Mouse (Mus musculus): Measurements from ENCODE around the gene Pola1.
"Not testable (repeated sequence)": the region's sequence is repeated elsewhere in the genome, so short reads cannot be mapped to it uniquely, and the experiment has no call there.

The Pola1 gene

DNA sequence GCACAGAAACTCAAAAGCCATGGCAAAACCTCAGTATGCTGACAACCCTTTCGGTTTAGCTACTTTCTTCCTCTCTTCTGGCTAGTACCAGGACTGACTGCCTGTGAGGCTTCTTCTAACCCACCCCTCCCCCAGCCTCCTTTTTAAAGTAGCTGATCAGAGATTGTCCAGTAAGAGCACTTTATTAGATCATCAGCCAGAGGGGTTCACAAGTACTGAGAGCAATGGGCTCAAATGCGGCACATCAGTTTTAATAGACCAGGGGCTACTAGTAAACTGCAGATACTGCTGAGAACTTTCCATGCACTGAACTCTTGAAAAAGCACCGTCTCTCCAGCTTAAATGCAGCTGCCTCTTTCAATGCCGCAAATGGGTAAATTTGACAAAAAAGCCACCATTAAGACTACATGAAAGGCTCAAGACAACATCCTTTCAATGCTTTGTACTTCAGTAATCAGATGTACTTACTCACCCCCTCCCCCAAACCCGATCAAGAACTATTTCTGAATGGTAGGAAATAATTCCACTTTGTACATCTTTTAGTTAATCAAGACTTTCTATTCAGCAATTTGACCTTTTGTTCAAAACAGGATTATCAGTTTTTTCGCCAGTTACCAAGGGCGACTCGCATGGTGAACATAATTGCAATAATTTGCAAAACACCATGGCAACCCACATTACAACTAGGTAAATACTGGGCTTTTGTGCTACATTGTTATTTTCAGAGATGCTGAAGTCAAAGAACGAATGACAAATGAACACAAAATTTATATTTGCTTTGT lies 202.8 kb downstream of the Pola1 start:
- DNase-seq, result no peak

DNA sequence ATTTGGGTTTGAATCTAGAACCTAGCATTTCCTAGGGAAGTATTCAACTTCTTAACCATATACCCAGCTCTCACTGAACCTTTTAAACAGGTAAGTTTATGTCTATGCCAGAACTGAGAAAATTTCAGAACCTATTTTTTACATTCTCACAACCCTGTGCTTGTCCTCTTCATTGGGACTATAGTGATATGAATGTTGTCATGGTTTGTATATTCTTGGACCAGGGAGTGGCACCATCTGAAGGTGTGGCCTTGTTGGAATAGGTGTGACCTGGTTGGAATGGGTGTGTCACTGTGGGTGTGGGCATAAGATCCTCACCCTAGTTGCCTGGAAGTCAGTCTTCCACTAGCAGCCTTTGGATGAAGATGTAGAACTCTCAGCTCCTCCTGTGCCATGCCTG lies 231.1 kb downstream of the Pola1 start:
- DNase-seq, result not testable (repeated sequence)

DNA sequence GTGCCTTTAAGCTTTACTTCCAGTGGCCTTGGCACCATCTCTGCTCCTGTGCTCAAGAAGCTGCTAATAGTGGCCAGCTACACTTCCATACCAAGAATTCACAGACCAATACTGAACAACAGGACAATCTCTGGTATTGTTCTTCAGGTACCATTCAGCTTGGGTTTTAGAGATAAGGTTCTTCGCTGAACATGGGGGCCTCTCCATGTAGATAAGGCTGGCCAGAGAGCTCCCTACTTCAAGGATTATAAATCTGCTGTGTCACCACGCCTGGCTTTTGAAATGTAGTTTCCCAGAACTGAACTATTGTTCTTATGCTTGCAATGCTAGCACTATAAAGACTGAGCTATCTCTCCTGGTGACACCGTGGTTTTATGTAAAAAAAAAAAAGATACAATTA lies 234.9 kb downstream of the Pola1 start:
- no peak for DNase-seq

DNA sequence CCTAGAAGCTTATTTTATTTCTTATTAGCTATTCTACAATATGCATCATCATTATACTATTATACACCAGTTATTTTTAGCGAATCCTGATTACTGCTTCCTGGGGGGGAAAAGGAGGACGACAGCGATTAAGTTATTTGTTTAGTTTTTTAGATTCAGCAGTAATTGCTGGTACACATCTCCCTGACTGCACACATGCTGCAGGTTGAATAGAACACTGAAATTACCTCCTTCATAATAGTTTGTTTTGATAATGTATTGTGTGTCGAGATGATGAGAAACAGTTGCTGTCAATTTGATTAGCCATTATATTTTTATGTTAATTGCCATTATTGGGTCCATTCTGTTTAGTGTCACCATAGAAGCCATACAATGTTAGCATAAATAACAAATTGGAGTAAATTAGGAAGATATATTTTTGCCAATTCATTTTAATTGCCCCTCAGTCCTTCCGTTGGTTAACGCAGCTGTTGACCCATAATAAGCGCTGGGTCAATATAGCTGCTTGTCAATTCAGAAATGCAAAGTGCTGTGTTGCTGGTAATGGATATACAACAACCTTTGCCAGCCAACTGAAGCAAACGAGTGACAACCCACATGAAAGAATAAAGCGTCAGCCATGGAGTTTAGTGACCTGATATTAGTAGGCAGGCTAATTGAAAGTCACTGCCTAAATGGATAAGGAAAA lies 254.5 kb downstream of the Pola1 start:
- DNase-seq, result no peak

DNA sequence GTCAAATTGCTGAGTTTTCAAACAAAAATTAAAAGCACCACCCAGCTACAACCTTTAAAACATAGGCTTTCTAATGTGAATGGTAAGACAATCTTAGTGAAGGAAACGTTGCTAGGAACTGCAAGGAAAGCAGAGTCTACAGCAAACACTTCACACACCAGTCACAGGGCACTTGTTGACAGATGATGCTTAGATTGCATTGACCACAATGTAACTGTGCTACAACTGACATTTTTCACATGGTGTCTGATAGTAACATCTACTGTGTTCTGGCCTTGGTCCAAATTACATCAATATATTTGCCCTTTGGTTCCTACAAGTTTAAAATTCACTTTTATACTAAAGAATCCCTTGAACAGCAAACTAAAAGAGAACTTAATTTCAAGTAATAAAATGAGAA lies 258.5 kb downstream of the Pola1 start:
- DNase-seq, result no peak

- no peak for DNase-seq
Observed at GRCm38 (mm10) chrX:93369708-93370107, 262.2 kb downstream of the Pola1 start.

GRCm38 (mm10) chrX:93368211-93368610 lies 263.7 kb downstream of the Pola1 start:
- no peak for DNase-seq

DNA sequence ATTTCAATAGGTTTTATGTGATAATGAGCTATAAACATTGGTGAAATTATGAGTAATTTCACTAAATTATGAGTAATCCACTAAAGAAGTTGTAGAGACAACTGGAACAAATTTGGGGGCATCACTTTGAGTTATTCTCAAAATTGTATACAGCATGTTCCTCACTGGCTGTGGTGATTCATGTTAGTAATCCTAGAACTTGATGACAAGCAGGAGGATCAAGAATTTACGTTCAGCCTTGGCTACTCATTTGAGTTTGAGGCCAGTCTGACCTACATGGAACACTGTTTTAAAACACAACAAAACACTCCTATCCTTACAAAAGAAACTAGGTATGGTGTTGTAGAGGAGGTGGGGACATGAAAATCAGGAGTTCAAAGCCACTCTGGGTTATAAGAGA lies 310.6 kb downstream of the Pola1 start:
- DNase-seq, result no peak

GRCm38 (mm10) chrX:93319979-93320378 lies 312.0 kb downstream of the Pola1 start:
- no peak for DNase-seq

- DNase-seq, result no peak
Observed at GRCm38 (mm10) chrX:93317577-93317976, 314.4 kb downstream of the Pola1 start.

GRCm38 (mm10) chrX:93305780-93306179 lies 326.2 kb downstream of the Pola1 start:
- DNase-seq, result no peak

GRCm38 (mm10) chrX:93301798-93302197 lies 330.2 kb downstream of the Pola1 start:
- no peak for DNase-seq

DNA sequence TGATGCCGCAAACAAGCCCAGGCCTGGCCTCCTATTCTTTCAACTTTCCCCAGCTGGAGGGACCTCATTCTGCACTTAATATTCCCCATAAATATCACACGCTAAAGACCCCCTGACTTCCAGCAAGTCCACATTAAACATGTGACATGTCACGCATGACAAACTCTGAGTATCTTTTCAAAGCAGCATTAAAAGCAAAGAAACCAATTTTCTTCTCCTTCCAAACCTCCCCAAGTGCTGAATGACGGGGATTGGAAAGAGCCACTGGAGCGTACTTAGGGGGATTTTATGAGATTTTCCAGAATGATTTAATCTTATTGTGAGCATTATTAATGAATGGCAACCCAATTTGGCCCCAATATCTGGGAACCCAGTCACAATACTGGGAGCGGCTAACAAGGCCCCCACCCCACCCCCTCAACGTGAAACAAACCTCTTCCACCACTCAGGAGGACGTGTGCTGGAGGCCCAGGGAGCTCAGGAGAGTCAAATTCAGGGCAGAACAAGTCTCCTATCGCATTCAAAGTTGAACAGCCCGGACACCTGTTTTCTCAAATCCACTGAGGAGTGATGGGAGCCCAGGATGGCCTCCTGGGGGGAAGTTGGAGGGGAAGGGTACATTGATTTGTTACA lies 331.7 kb downstream of the Pola1 start:
- DNase-seq, result no peak

GRCm38 (mm10) chrX:93299771-93300170 lies 332.2 kb downstream of the Pola1 start:
- DNase-seq, result no peak

GRCm38 (mm10) chrX:93299046-93299626 lies 332.8 kb downstream of the Pola1 start:
- DNase-seq, result no peak

DNA sequence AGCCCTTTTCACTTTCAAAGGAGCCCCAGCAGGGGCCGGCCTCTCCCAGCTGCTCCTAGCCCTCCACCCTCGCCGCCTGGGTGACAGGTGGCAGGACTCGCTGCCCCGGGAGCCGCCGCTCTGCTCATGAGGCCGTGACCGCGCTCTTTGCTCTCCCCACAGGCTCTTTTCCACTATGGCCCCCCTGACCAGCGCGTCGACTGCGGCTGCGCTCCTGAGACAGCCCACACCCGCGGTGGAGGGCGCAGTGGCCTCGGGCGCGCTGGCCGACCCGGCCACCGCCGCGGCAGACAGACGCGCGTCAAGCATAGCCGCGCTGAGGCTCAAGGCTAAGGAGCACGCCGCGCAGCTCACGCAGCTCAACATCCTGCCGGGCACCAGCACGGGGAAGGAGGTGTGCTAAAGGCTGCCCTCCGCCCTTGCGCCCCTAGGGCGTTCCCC lies 334.9 kb downstream of the Pola1 start:
- no peak for DNase-seq

DNA sequence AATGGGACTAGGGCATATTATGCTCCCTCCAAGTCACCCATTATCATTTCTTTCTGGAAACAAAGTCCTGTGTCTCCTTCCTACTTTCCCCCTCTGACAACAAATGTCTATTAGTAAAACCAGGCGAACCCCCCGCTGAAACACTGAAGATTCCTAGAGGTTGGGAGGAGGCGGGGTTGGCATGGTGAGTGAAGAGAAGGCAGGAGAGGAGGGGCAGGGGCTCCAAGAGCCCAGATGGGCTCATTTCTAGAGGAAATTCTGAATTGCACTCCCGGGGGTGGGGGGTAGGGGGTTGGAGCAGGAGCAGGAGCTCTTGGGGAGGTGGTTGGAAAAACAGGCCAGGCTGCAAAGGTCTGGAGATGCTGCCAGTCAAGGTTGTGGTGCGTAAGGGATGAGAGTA lies 336.1 kb downstream of the Pola1 start:
- no peak for DNase-seq

DNA sequence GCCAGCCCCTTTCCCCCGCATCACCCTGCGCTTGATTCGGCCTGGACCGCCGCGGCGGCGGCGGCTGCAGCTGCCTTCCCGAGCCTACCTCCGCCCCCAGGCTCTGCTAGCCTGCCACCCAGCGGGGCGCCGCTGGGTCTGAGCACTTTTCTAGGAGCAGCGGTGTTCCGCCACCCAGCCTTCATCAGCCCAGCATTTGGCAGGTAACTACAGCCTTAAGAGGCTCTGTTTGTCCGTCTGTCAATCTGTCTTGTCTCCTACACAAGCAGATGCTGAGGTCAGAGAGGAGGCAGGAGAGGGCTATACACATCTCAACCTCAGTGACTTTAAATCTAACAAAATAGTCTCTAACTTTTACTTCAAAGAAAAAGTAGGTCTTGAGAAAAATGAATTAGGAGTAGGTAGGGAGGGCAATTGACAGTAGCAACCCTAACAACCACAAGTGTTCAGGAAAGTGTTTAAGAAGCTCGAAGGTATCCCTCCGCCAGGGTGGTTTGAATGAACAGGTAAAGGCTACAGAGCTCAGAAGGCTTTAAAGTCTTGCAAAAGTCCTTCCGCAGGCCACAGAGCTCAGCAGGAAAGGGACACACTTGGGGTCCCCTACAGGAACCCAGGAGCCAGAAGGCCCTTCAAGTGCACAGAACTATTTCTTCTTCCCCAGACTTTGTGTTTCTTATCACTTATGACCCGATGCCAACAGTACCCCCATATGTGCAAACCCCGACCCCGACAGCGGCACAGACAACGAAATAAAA lies 337.0 kb downstream of the Pola1 start:
- DNase-seq, result no peak

- no peak for DNase-seq
Observed at GRCm38 (mm10) chrX:93292031-93292430, 339.9 kb downstream of the Pola1 start.

DNA sequence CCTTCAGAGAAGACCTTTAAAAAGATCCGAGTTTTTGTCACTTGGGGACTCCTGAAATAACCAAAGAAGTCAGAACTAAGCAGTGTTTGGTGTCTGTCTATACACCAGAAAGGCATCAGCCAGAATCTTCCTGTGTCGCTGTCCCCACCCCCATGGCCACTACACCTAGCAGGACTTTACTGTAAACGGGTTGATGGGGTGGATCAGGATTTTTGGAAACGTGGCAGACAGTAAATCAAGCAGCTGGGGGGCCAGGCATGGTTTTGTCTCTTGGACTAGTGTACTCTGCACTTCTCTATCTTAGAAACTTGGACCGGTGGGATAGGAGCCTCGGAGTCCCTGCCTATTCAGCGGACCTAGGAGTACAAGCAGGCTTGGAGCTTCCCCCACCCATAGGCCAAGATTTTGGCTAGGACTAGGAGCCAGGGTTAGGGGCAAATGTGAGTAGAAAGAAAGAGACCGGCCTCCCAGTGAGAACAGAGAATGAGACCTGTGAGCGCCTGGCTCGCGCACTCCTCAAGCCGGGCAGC lies 342.0 kb downstream of the Pola1 start:
- no peak for DNase-seq

- no peak for DNase-seq
Observed at GRCm38 (mm10) chrX:93289076-93289475, 342.9 kb downstream of the Pola1 start.

- no peak for DNase-seq
Observed at GRCm38 (mm10) chrX:93288339-93288738, 343.6 kb downstream of the Pola1 start.

Data from cerebellum, adult 11 months (tissue).